Mouse (Mus musculus): ENCODE results near the gene Sult6b2.

- TF ChIP-seq POLR2A (IDR thresholded peaks at IDR 0.05; ENCODE audit: borderline replicate concordance, low read depth, low read length) (no peak), CTCF (IDR thresholded peaks at IDR 0.05; ENCODE audit: low read depth, low read length) (no peak)
Observed at GRCm38 (mm10) chr6:142806326-142806725, 2.0 kb upstream of the Sult6b2 start.

Data from bone marrow macrophage, adult 2 months (primary cell).